Mouse (Mus musculus) heart, adult 2 months (tissue): ENCODE data around the gene Ltn1.

Source experiments
- CTCF ChIP-seq: fragments of 200-600 bp; IDR thresholded peaks from 2 replicates; pipeline ENCODE4 v1.8.1; 2022; ENCODE audit warnings: antibody characterized with exemption, mild to moderate bottlenecking, moderate library complexity
- EP300 ChIP-seq: fragments of 200-500 bp; IDR thresholded peaks from 2 replicates; pipeline ENCODE4 v1.6.1; 2011; ENCODE audit warnings: low read depth, low read length, control low read depth; ENCODE audit not compliant: insufficient read depth
- POLR2A ChIP-seq: fragments of 200-500 bp; IDR thresholded peaks from 2 replicates; pipeline ENCODE4 v1.6.1; 2011; ENCODE audit warnings: mild to moderate bottlenecking, low read depth, low read length, control low read depth; ENCODE audit not compliant: insufficient read depth

GRCm38 (mm10) chr16:87458752-87459151 lies 26.3 kb upstream of the Ltn1 start:
- TF ChIP-seq POLR2A (no peak), CTCF (peak; percentile 33; the same call in 1 of the 2 replicates), EP300 (no peak)
